Mouse (Mus musculus): ENCODE measurements around the gene Dnah7b. TPM values are rescaled to one million over a fixed set of nuclear protein-coding genes. Genes with fewer than 3 reads are reported as not detected.
"Not testable (repeated sequence)": the region's sequence is repeated elsewhere in the genome, so short reads cannot be mapped to it uniquely, and the experiment has no call there.

Gene Dnah7b
- polyA plus RNA-seq, 1 experiment from 2014 or later = 3.8 TPM

GRCm38 (mm10) chr1:46394681-46395297, 328.7 kb downstream of the Dnah7b start:
- not testable (repeated sequence) for H3K36me3 ChIP-seq; H3K27ac ChIP-seq; H3K4me2 ChIP-seq (replicated peaks); H3K4me1 ChIP-seq; H3K9me3 ChIP-seq (replicated peaks); H3K9ac ChIP-seq; H3K27me3 ChIP-seq; H3K4me3 ChIP-seq
- ATAC-seq (ENCODE audit: low FRiP score) = peak; percentile 67
- WGBS = 69% methylated on average over 3 of the region's 4 CpGs

GRCm38 (mm10) chr1:46408324-46409115, 342.4 kb downstream of the Dnah7b start:
- H3K36me3 ChIP-seq = no peaks in the 10 kb centered on the region
- no peaks in the 10 kb centered on the region for H3K4me1 ChIP-seq
- H3K9ac ChIP-seq = no peak overlapping the region
- H3K4me2 ChIP-seq (replicated peaks) = no peak overlapping the region
- H3K4me3 ChIP-seq = no peak overlapping the region
- H3K9me3 ChIP-seq (replicated peaks) = no peaks in the 10 kb centered on the region
- no peaks in the 10 kb centered on the region for H3K27me3 ChIP-seq
- H3K27ac ChIP-seq = no peak overlapping the region
- WGBS = 86% methylated on average over 6 of the region's 6 CpGs
- ATAC-seq (ENCODE audit: low FRiP score) = no peak

GRCm38 (mm10) chr1:46414798-46415197, 348.7 kb downstream of the Dnah7b start:
- not testable (repeated sequence) for ATAC-seq (ENCODE audit: low FRiP score); H3K9ac ChIP-seq; H3K4me3 ChIP-seq; H3K4me1 ChIP-seq; H3K36me3 ChIP-seq; H3K27ac ChIP-seq; H3K9me3 ChIP-seq (replicated peaks); H3K27me3 ChIP-seq; H3K4me2 ChIP-seq (replicated peaks)
- 90% methylated on average over 7 of the region's 7 CpGs for whole genome bisulfite sequencing

GRCm38 (mm10) chr1:46416946-46417345, 350.8 kb downstream of the Dnah7b start:
- not testable (repeated sequence) for H3K27ac ChIP-seq; H3K4me3 ChIP-seq; H3K9me3 ChIP-seq (replicated peaks); H3K9ac ChIP-seq; H3K4me1 ChIP-seq; H3K36me3 ChIP-seq; H3K27me3 ChIP-seq; H3K4me2 ChIP-seq (replicated peaks); ATAC-seq (ENCODE audit: low FRiP score)
- WGBS = 22% methylated on average over 3 of the region's 3 CpGs

GRCm38 (mm10) chr1:46418966-46419365, 352.9 kb downstream of the Dnah7b start:
- H3K27me3 ChIP-seq; H3K4me3 ChIP-seq; H3K4me2 ChIP-seq (replicated peaks); ATAC-seq (ENCODE audit: low FRiP score); H3K9me3 ChIP-seq (replicated peaks); H3K36me3 ChIP-seq; H3K4me1 ChIP-seq; H3K9ac ChIP-seq; H3K27ac ChIP-seq: not testable (repeated sequence)
- WGBS = 75% methylated on average over 4 of the region's 4 CpGs

Other genes with a start within 250 kb of the Dnah7b start
- gene Gm5269, start 176.0 kb upstream of the Dnah7b start, polyA plus RNA-seq (2016; fragmentation: Nextera tagmentation; extraction: Ambion mirVana) = not detected in 2 replicates
- gene Slc40a1, start 139.8 kb upstream of the Dnah7b start, polyA plus RNA-seq (2016; fragmentation: Nextera tagmentation; extraction: Ambion mirVana) = 20.9 and 21.4 TPM in 2 replicates

All from hindbrain, embryonic 12.5 days (tissue).